Mouse (Mus musculus) heart, embryonic 10.5 days (tissue): ENCODE data around the gene Dag1. TPM values are rescaled to one million over a fixed set of nuclear protein-coding genes. Genes with fewer than 3 reads are reported as not detected.

Experiments used
- DNase-seq: peaks from one replicate; pipeline ENCODE4 v3.0.0-alpha.2; 2017; ENCODE audit warnings: low spot score
- H3K27ac ChIP-seq: fragments of 300-500 bp; sonication (generic); 2 replicates; pipeline ENCODE4 v1.5.1; 2016; ENCODE audit warnings: mild to moderate bottlenecking
- H3K27me3 ChIP-seq: fragments of 300-500 bp; sonication (generic); 2 replicates; pipeline ENCODE4 v1.6.1; 2016; ENCODE audit warnings: mild to moderate bottlenecking; ENCODE audit not compliant: poor library complexity, insufficient read depth, severe bottlenecking
- H3K36me3 ChIP-seq: fragments of 300-500 bp; sonication (generic); 2 replicates; pipeline ENCODE4 v1.6.1; 2016; ENCODE audit warnings: mild to moderate bottlenecking, moderate library complexity
- H3K4me1 ChIP-seq: fragments of 300-500 bp; sonication (generic); 2 replicates; pipeline ENCODE4 v1.6.1; 2016; ENCODE audit warnings: mild to moderate bottlenecking
- H3K4me3 ChIP-seq: fragments of 300-500 bp; sonication (generic); 2 replicates; pipeline ENCODE4 v1.5.1; 2016; ENCODE audit warnings: mild to moderate bottlenecking, moderate library complexity
- H3K9me3 ChIP-seq: fragments of 300-500 bp; sonication (generic); 2 replicates; pipeline ENCODE4 v1.6.1; 2016; ENCODE audit warnings: mild to moderate bottlenecking, moderate library complexity
- WGBS: fragments of 180-500 bp; shearing (Covaris S2); methylation state at CpG from one replicate; pipeline ENCODE4 v1.1.7; 2016; 5-methylcytosine and 5-hydroxymethylcytosine counted together
- polyA plus RNA-seq: library from polyadenylated mRNA; unstranded; fragments of >200 nt; fragmentation: Nextera tagmentation; extraction: Ambion mirVana; gene quantifications from 2 replicates; pipeline ENCODE4 v1.2.1, GENCODE M21; 2016

Gene Dag1
- polyA plus RNA-seq, 1 experiment from 2014 or later = 128 TPM

DNA sequence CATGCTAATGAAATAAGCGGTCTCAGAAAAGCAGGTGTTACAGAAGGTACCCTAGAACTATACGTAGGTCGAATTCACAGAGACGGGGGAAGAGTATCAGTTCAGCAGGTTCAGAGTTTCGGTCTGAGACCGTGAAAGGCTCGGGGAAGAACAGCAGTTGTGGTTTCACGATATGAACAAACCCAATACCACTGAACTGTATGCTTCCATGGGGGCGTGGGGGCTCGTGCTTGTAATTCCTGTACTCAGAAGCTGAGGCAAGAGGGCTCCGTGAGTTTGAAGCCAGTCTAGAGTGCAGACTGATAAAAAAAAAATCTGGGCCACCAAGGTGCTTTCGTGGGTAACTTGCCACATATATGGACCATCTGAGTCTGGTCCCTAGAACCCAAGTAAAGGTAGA lies 108.9 kb downstream of the Dag1 start:
- H3K36me3 ChIP-seq = no peaks in the 10 kb centered on the region
- H3K4me1 ChIP-seq = peaks cover 4% of the 10 kb centered on the region; the same call in 1 of the 2 replicates
- no peak overlapping the region for H3K4me3 ChIP-seq
- no peaks in the 10 kb centered on the region for H3K9me3 ChIP-seq
- H3K27ac ChIP-seq = no peak overlapping the region
- 80% methylated on average over 12 of the region's 12 CpGs for WGBS
- peaks cover 5% of the 10 kb centered on the region; the same call in 1 of the 2 replicates for H3K27me3 ChIP-seq
- DNase-seq = no peak

Other genes starting within 250 kb of the Dag1 start
- gene Gmppb, start 214.7 kb downstream of the Dag1 start, polyA plus RNA-seq = 30.4 and 30.7 TPM in 2 replicates
- 2.5 and 3.2 TPM in 2 replicates for gene Amigo3, start 210.8 kb downstream of the Dag1 start, polyA plus RNA-seq
- gene Mst1, start 183.5 kb downstream of the Dag1 start, polyA plus RNA-seq = 1.6 TPM in 2 replicates
- 31.8 and 33.1 TPM in 2 replicates for gene Rnf123, start 180.6 kb downstream of the Dag1 start, polyA plus RNA-seq
- 80.7 and 84.4 TPM in 2 replicates for gene Apeh, start 169.4 kb downstream of the Dag1 start, polyA plus RNA-seq
- gene Bsn, start 73.6 kb downstream of the Dag1 start, polyA plus RNA-seq = 1.3 and 1.4 TPM in 2 replicates
- 21.4 and 24.2 TPM in 2 replicates for gene Nicn1, start 26.5 kb upstream of the Dag1 start, polyA plus RNA-seq
- gene Amt, start 32.9 kb upstream of the Dag1 start, polyA plus RNA-seq = 15.3 and 16.1 TPM in 2 replicates
- gene Rhoa, start 42.2 kb upstream of the Dag1 start, polyA plus RNA-seq = 277 and 285 TPM in 2 replicates
- gene Tcta, start 42.2 kb upstream of the Dag1 start, polyA plus RNA-seq = 28.2 and 30.3 TPM in 2 replicates
- gene Gpx1, start 74.9 kb upstream of the Dag1 start, polyA plus RNA-seq = 1,031 and 1,079 TPM in 2 replicates
- gene Usp4, start 83.9 kb upstream of the Dag1 start, polyA plus RNA-seq = 114 and 122 TPM in 2 replicates
- gene 1700102P08Rik, start 128.8 kb upstream of the Dag1 start, polyA plus RNA-seq = 0.34 TPM in 2 replicates
- gene Ccdc36, start 164.5 kb upstream of the Dag1 start, polyA plus RNA-seq = 1.1 and 1.5 TPM in 2 replicates
- not detected in 2 replicates for gene BC048562, start 172.5 kb upstream of the Dag1 start, polyA plus RNA-seq
- gene Ccdc71, start 196.6 kb upstream of the Dag1 start, polyA plus RNA-seq = 46.6 and 61.1 TPM in 2 replicates
- 86.8 and 106 TPM in 2 replicates for gene Klhdc8b, start 197.6 kb upstream of the Dag1 start, polyA plus RNA-seq
- gene Lamb2, start 215.8 kb upstream of the Dag1 start, polyA plus RNA-seq = 46.3 and 57.4 TPM in 2 replicates
- 78.6 and 84.1 TPM in 2 replicates for gene Usp19, start 226.6 kb upstream of the Dag1 start, polyA plus RNA-seq
- 83.2 and 95.8 TPM in 2 replicates for gene Qars, start 243.7 kb upstream of the Dag1 start, polyA plus RNA-seq